ENCODE assay signal across 24 mouse cellular contexts in the genomic region with DNA sequence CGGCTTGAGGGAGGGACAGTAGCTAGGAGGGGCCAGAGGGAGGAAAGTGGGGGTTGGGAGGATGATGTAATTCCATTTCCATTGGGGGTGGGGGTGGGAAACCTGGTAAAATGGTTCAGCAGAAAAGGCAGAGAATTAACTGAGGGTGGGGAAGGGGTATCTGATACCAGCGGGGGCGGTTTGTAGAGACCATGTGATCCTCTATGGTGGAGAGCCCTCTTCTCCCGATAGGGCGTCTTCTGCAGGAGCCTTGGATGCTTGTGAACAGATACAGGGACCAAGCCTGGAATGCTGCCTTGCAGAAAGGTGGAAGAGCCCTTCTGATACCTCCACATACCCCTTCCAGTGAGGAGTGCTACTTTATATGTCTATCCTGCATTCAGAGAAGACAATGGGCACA. TPM values are rescaled to one million over a fixed set of nuclear protein-coding genes. Genes with fewer than 3 reads are reported as not detected.
DNase-seq lines count a peak whose midpoint lies in the region; ATAC-seq and TF ChIP-seq lines count a peak whose summit lies in the region.
"Had no signal": no experiment of that assay in that cellular context is flagged by ENCODE, and none has a peak within 500 bp of the region (broad histone marks: within the 10 kb centered on the region; RNA-seq: fewer than 3 reads in every experiment).

No protein-coding gene starts in this region.

- H3K4me1 ChIP-seq in heart, embryonic 12.5 days (replicated peaks): peaks cover 16% of the 10 kb centered on the region
- no peaks in the 10 kb centered on the region; the same call in 1 of the 2 replicates for H3K4me1 ChIP-seq in midbrain, embryonic 11.5 days (ENCODE audit: control insufficient read depth, insufficient read depth, low read length)
- peaks cover 22% of the 10 kb centered on the region for H3K4me1 ChIP-seq in midbrain, embryonic 10.5 days
- H3K4me1 ChIP-seq in liver, embryonic 13.5 days (replicated peaks): peaks cover 99% of the 10 kb centered on the region
- H3K4me1 ChIP-seq in small intestine, adult 2 months (ENCODE audit: control insufficient read depth, insufficient read depth, insufficient read length, low read length): peaks cover 64% of the 10 kb centered on the region
- H3K4me1 ChIP-seq: limb, embryonic 12.5 days had no signal

- no peaks in the 10 kb centered on the region for H3K36me3 ChIP-seq in heart, embryonic 12.5 days
- no peaks in the 10 kb centered on the region for H3K36me3 ChIP-seq in midbrain, embryonic 11.5 days (ENCODE audit: control insufficient read depth, insufficient read depth, low read length)
- no peaks in the 10 kb centered on the region for H3K36me3 ChIP-seq in midbrain, embryonic 10.5 days
- H3K36me3 ChIP-seq in liver, embryonic 13.5 days: peaks cover 60% of the 10 kb centered on the region
- H3K36me3 ChIP-seq in small intestine, adult 2 months (ENCODE audit: control insufficient read depth, insufficient read depth, low read length): no peaks in the 10 kb centered on the region
- H3K36me3 ChIP-seq: hindbrain, embryonic 12.5 days; limb, embryonic 12.5 days; midbrain, embryonic 13.5 days had no signal

- WGBS in heart, embryonic 12.5 days: 81% methylated on average over 5 of the region's 5 CpGs
- WGBS in midbrain, embryonic 11.5 days: 86% methylated on average over 5 of the region's 5 CpGs
- 91% methylated on average over 5 of the region's 5 CpGs for WGBS in midbrain, embryonic 10.5 days
- 63% methylated on average over 5 of the region's 5 CpGs for WGBS in liver, embryonic 13.5 days (ENCODE audit: insufficient replicate concordance)
- 80% methylated on average over 5 of the region's 5 CpGs for WGBS in small intestine, adult 2 months

- no peak for DNase-seq in heart, postnatal 10 days
- peak; percentile 49 for DNase-seq in midbrain, embryonic 11.5 days (ENCODE audit: low spot score, missing footprints)
- no peak for DNase-seq in midbrain, embryonic 10.5 days (ENCODE audit: low spot score)
- DNase-seq in liver, embryonic 13.5 days: no peak
- DNase-seq in cerebellum, adult 8-10 months: no peak
- DNase-seq: adrenal gland, postnatal 25 days; cerebellum, postnatal 10 days; gastrocnemius, adult 2 months; kidney, adult 8-10 months; kidney, postnatal 25 days; layer of hippocampus, postnatal 36 days; lung, adult 2 months; lung, postnatal 14 days; retina, postnatal 1 day; right cerebral cortex, postnatal 25 days; thymus, postnatal 14 days had no signal

- no peak overlapping the region for H3K9ac ChIP-seq in heart, embryonic 12.5 days
- no peak overlapping the region for H3K9ac ChIP-seq in midbrain, embryonic 11.5 days (ENCODE audit: low read length)
- H3K9ac ChIP-seq in liver, embryonic 13.5 days: peak overlapping the region; percentile 71
- H3K9ac ChIP-seq: hindbrain, embryonic 12.5 days; limb, embryonic 12.5 days; midbrain, embryonic 13.5 days had no signal

- no peak overlapping the region for H3K4me3 ChIP-seq in heart, embryonic 12.5 days
- no peak overlapping the region for H3K4me3 ChIP-seq in midbrain, embryonic 11.5 days (ENCODE audit: low read depth, low read length)
- H3K4me3 ChIP-seq in midbrain, embryonic 10.5 days: no peak overlapping the region
- peak overlapping the region; percentile 40 for H3K4me3 ChIP-seq in liver, embryonic 13.5 days (replicated peaks)
- H3K4me3 ChIP-seq in small intestine, adult 2 months (ENCODE audit: low read depth, low read length): no peak overlapping the region
- H3K4me3 ChIP-seq: gastrocnemius, adult 2 months; hindbrain, embryonic 12.5 days; layer of hippocampus, adult 2 months; limb, embryonic 12.5 days; midbrain, embryonic 13.5 days had no signal

- no peaks in the 10 kb centered on the region for H3K9me3 ChIP-seq in heart, embryonic 12.5 days (replicated peaks)
- no peaks in the 10 kb centered on the region for H3K9me3 ChIP-seq in midbrain, embryonic 11.5 days (ENCODE audit: control insufficient read depth, low read length)
- no peaks in the 10 kb centered on the region for H3K9me3 ChIP-seq in midbrain, embryonic 10.5 days (replicated peaks)
- H3K9me3 ChIP-seq in liver, embryonic 13.5 days (replicated peaks): no peaks in the 10 kb centered on the region
- H3K9me3 ChIP-seq: hindbrain, embryonic 12.5 days; limb, embryonic 12.5 days; midbrain, embryonic 13.5 days had no signal

- TF ChIP-seq CTCF in small intestine, adult 2 months (IDR thresholded peaks at IDR 0.05; ENCODE audit: extremely low read depth, insufficient read length, insufficient replicate concordance, low read depth, low read length): no peak

- H3K4me2 ChIP-seq in heart, embryonic 12.5 days: peak overlapping the region; percentile 9; the same call in 1 of the 2 replicates
- H3K4me2 ChIP-seq in midbrain, embryonic 11.5 days: no peak overlapping the region
- peak overlapping the region; percentile 70 for H3K4me2 ChIP-seq in liver, embryonic 13.5 days
- H3K4me2 ChIP-seq: hindbrain, embryonic 12.5 days; limb, embryonic 12.5 days; midbrain, embryonic 13.5 days had no signal

- no peak for TF ChIP-seq POLR2A in small intestine, adult 2 months (IDR thresholded peaks at IDR 0.05; ENCODE audit: low read depth, low read length)

- no peak for ATAC-seq in heart, embryonic 12.5 days (ENCODE audit: insufficient number of reproducible peaks, low FRiP score)
- ATAC-seq in midbrain, embryonic 11.5 days (ENCODE audit: low FRiP score): no peak
- ATAC-seq in liver, embryonic 13.5 days (ENCODE audit: low read depth): no peak
- no peak for ATAC-seq in granulocyte monocyte progenitor cell, adult 5-6 weeks (replicated peaks; ENCODE audit: poor library complexity, severe bottlenecking)
- ATAC-seq: forebrain, embryonic 14.5 days; midbrain, embryonic 13.5 days had no signal

- H3K27ac ChIP-seq in heart, embryonic 12.5 days (ENCODE audit: poor library complexity, severe bottlenecking): 0 out of 2 replicates have a peak overlapping the region, but pooled peaks have one; percentile 35
- H3K27ac ChIP-seq in midbrain, embryonic 11.5 days (ENCODE audit: low read depth, low read length): no peak overlapping the region
- H3K27ac ChIP-seq in midbrain, embryonic 10.5 days (replicated peaks): no peak overlapping the region; the same call in 1 of the 2 replicates
- H3K27ac ChIP-seq in liver, embryonic 13.5 days: peak overlapping the region; percentile 100
- peak overlapping the region; percentile 91 for H3K27ac ChIP-seq in small intestine, adult 2 months (ENCODE audit: insufficient read depth, low read depth, low read length)
- H3K27ac ChIP-seq: hindbrain, embryonic 12.5 days; layer of hippocampus, adult 2 months; limb, embryonic 12.5 days; midbrain, embryonic 13.5 days had no signal

- no peaks in the 10 kb centered on the region for H3K27me3 ChIP-seq in heart, embryonic 12.5 days (replicated peaks)
- H3K27me3 ChIP-seq in midbrain, embryonic 11.5 days (ENCODE audit: control insufficient read depth, insufficient read depth, low read length): no peaks in the 10 kb centered on the region
- H3K27me3 ChIP-seq in midbrain, embryonic 10.5 days (ENCODE audit: low read depth, poor library complexity, severe bottlenecking): 0 out of 2 replicates have a peak, but pooled peaks cover under 1% of the 10 kb centered on the region
- no peaks in the 10 kb centered on the region for H3K27me3 ChIP-seq in liver, embryonic 13.5 days
- no peaks in the 10 kb centered on the region for H3K27me3 ChIP-seq in small intestine, adult 2 months (ENCODE audit: control insufficient read depth, insufficient read depth, low read length)
- H3K27me3 ChIP-seq: hindbrain, embryonic 12.5 days; midbrain, embryonic 13.5 days had no signal

- intact Hi-C loops in heart, postnatal 10 days (cut with DNase I): no loop called here

RNA-seq across cellular contexts. Expression of gene Mgst3, which starts 10.5 kb away (rescaled TPM):
- polyA plus RNA-seq in heart, embryonic 12.5 days (2016; fragmentation: Nextera tagmentation; extraction: Ambion mirVana): 108 TPM in 2 replicates
- total RNA-seq in heart, postnatal 10 days (2021): 100 to 1,000 TPM; 191 to 207 TPM
- polyA plus RNA-seq in midbrain, embryonic 11.5 days (2014; fragmentation: Nextera tagmentation; extraction: Ambion mirVana): 58.9 and 60.8 TPM in 2 replicates
- polyA plus RNA-seq in midbrain, embryonic 10.5 days (2016; fragmentation: Nextera tagmentation; extraction: Ambion mirVana): 63.5 and 66.2 TPM in 2 replicates
- 337 and 409 TPM in 2 replicates for polyA plus RNA-seq in liver, embryonic 13.5 days (2015; fragmentation: Nextera tagmentation; extraction: Ambion mirVana)
- polyA plus RNA-seq in small intestine, adult 2 months (2012; rRNA removed): 1,045 and 1,081 TPM in 2 replicates
- total RNA-seq in granulocyte monocyte progenitor cell, adult 5-6 weeks (2014; fragmentation: Nextera tagmentation): 11.8 and 15.4 TPM in 2 replicates
- 7.6 and 9.1 TPM in 2 replicates for total RNA-seq in granulocyte monocyte progenitor cell, adult 5-6 weeks (2017)

RNA-seq across cellular contexts. Expression of gene Aldh9a1, which starts 33.4 kb away (rescaled TPM):
- polyA plus RNA-seq in heart, embryonic 12.5 days (2016; fragmentation: Nextera tagmentation; extraction: Ambion mirVana): 27.1 and 27.6 TPM in 2 replicates
- 10 to 100 TPM; 29.1 to 34.2 TPM for total RNA-seq in heart, postnatal 10 days (2021)
- polyA plus RNA-seq in midbrain, embryonic 11.5 days (2014; fragmentation: Nextera tagmentation; extraction: Ambion mirVana): 33.4 and 36.5 TPM in 2 replicates
- 42.6 and 46.5 TPM in 2 replicates for polyA plus RNA-seq in midbrain, embryonic 10.5 days (2016; fragmentation: Nextera tagmentation; extraction: Ambion mirVana)
- 85.4 and 92.0 TPM in 2 replicates for polyA plus RNA-seq in liver, embryonic 13.5 days (2015; fragmentation: Nextera tagmentation; extraction: Ambion mirVana)
- polyA plus RNA-seq in small intestine, adult 2 months (2012; rRNA removed): 33.8 and 112 TPM in 2 replicates
- 67.6 and 85.8 TPM in 2 replicates for total RNA-seq in granulocyte monocyte progenitor cell, adult 5-6 weeks (2014; fragmentation: Nextera tagmentation)
- total RNA-seq in granulocyte monocyte progenitor cell, adult 5-6 weeks (2017): 49.5 and 56.7 TPM in 2 replicates

Comparison
In these comparisons a context has a peak if more than half of its experiments do, and no peak if none do; other contexts are left out.
1. H3K27ac ChIP-seq: peak in heart, embryonic 12.5 days (single experiment), liver, embryonic 13.5 days (single experiment) and small intestine, adult 2 months (single experiment); none in midbrain, embryonic 11.5 days (single experiment) and midbrain, embryonic 10.5 days (single experiment).